ENCODE assay signal across 33 mouse cellular contexts in genomic region chr14:86300811-86301210, GRCm38 (mm10).
"Had no signal": no experiment of that assay in that cellular context is flagged by ENCODE, and none has a peak within 500 bp of the region (broad histone marks: within the 10 kb centered on the region; RNA-seq: fewer than 3 reads in every experiment).

No protein-coding gene starts in this region.

- ATAC-seq: hindbrain, embryonic 16.5 days; hindbrain, postnatal 0 days; inflammation-experienced regulatory T-cells, adult 6 months; intestine, embryonic 15.5 days; intestine, embryonic 16.5 days; intestine, postnatal 0 days had no signal

- H3K9me3 ChIP-seq: heart, embryonic 10.5 days; heart, embryonic 13.5 days; heart, embryonic 15.5 days; hindbrain, embryonic 10.5 days; hindbrain, embryonic 12.5 days; hindbrain, embryonic 13.5 days; hindbrain, embryonic 15.5 days; intestine, embryonic 15.5 days had no signal

- H3K9ac ChIP-seq: heart, embryonic 12.5 days; heart, embryonic 13.5 days; heart, embryonic 15.5 days; hindbrain, embryonic 12.5 days; hindbrain, embryonic 13.5 days; hindbrain, embryonic 14.5 days; hindbrain, embryonic 15.5 days; intestine, embryonic 15.5 days had no signal

- H3K4me2 ChIP-seq: heart, embryonic 11.5 days; heart, embryonic 12.5 days; heart, embryonic 13.5 days; heart, embryonic 15.5 days; hindbrain, embryonic 12.5 days; hindbrain, embryonic 13.5 days; hindbrain, embryonic 14.5 days; hindbrain, embryonic 15.5 days; intestine, embryonic 15.5 days had no signal

- H3K4me3 ChIP-seq: heart, embryonic 10.5 days; heart, embryonic 12.5 days; heart, embryonic 13.5 days; heart, embryonic 15.5 days; hindbrain, embryonic 10.5 days; hindbrain, embryonic 12.5 days; hindbrain, embryonic 13.5 days; hindbrain, embryonic 15.5 days; intestine, embryonic 15.5 days; layer of hippocampus, adult 2 months had no signal

- H3K4me1 ChIP-seq: heart, embryonic 10.5 days; heart, embryonic 15.5 days; hindbrain, embryonic 10.5 days; hindbrain, embryonic 12.5 days; hindbrain, embryonic 13.5 days; hindbrain, embryonic 15.5 days; intestine, embryonic 15.5 days had no signal

- H3K27ac ChIP-seq: heart, embryonic 10.5 days; heart, embryonic 13.5 days; heart, embryonic 15.5 days; hindbrain, embryonic 10.5 days; hindbrain, embryonic 12.5 days; hindbrain, embryonic 13.5 days; hindbrain, embryonic 14.5 days; hindbrain, embryonic 15.5 days; hindbrain, postnatal 0 days; intestine, embryonic 15.5 days; kidney, postnatal 0 days; layer of hippocampus, adult 2 months had no signal

- H3K27me3 ChIP-seq: heart, embryonic 12.5 days; heart, embryonic 13.5 days; heart, embryonic 15.5 days; hindbrain, embryonic 12.5 days; hindbrain, embryonic 13.5 days; hindbrain, embryonic 15.5 days; intestine, embryonic 15.5 days had no signal

- H3K36me3 ChIP-seq: heart, embryonic 10.5 days; heart, embryonic 12.5 days; heart, embryonic 13.5 days; heart, embryonic 15.5 days; hindbrain, embryonic 10.5 days; hindbrain, embryonic 12.5 days; hindbrain, embryonic 13.5 days; hindbrain, embryonic 15.5 days; intestine, embryonic 15.5 days had no signal

- DNase-seq: heart, postnatal 10 days; heart, postnatal 14 days; heart, postnatal 36 days; heart, postnatal 4 days; kidney, adult 11 months; kidney, adult 18-20 months; kidney, adult 8-10 months; kidney, adult 9 months; kidney, postnatal 10 days; kidney, postnatal 14 days; kidney, postnatal 25 days; kidney, postnatal 36 days; kidney, postnatal 4 days; layer of hippocampus, adult 9-11 months; layer of hippocampus, postnatal 36 days had no signal
